Mouse (Mus musculus) gastrocnemius, postnatal 14 days (tissue): ENCODE measurements around the gene Celsr1. TPM values are rescaled to one million over a fixed set of nuclear protein-coding genes. Genes with fewer than 3 reads are reported as not detected.
"Not testable (repeated sequence)": the region's sequence is repeated elsewhere in the genome, so short reads cannot be mapped to it uniquely, and the experiment has no call there.

Experiments used
- DNase-seq: peaks from one replicate; pipeline ENCODE4 v3.0.0; 2021; ENCODE audit warnings: mixed read lengths
- intact Hi-C: fragments of 180-260 bp; cut with DNase I; formaldehyde crosslinking; loops from one replicate; pipeline ENCODE4 v1.15.1; 2025; ENCODE audit warnings: low total_unique reads
- total RNA-seq, 2 experiments: library from RNA; stranded (reverse); gene quantifications; 2 replicates each; pipeline ENCODE4 v1.2.3; 2021

Gene Celsr1
- total RNA-seq, 2 experiments from 2014 or later = 0.31 to 0.94 TPM

DNA sequence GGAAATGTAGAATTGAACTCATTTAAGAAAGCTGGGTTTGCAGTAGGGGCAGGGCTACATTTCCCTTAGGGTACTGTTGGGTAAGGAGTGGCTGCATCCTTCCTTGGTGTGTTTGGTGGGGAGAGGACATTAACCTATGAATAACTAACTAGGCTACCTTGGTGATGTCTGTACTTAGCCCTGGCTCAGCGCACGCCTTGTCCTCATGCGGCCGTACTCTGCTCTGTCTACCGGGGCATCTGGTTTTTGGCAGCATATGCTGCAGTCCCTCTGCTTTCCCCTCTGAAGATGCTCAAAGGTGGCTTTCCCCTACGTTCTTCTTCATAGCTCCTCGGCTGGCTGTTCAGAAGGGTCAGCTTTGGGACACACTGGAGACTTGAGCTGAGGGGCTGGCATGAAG is 156.2 kb downstream of the Celsr1 start:
- intact Hi-C loops = no loop called here
- DNase-seq = no peak

DNA sequence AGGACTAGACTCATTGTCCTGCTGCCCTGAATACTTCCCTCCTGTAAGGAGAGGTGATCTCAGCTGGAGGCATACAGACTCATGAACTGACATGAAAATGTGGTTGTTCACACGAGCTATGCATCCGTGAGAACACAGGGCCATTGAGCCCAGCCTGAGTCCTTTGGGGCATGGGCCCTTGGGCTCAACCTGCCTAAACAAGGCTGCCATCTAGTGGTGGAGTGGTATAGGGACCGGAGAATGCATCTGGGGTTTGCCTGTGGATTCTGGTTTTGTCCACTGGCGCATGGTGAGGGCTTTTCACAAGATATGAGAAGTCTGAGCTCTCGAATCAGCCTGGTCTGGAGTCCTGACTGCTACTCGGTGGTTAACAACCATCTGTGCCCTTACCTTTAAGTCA is 165.9 kb downstream of the Celsr1 start:
- peak; percentile 61 for DNase-seq
- intact Hi-C loops = loop anchor here (2.0 to 10.0 kb wide), 2 partner anchors 151 to 273 kb away; no protein-coding TSS in a partner anchor

DNA sequence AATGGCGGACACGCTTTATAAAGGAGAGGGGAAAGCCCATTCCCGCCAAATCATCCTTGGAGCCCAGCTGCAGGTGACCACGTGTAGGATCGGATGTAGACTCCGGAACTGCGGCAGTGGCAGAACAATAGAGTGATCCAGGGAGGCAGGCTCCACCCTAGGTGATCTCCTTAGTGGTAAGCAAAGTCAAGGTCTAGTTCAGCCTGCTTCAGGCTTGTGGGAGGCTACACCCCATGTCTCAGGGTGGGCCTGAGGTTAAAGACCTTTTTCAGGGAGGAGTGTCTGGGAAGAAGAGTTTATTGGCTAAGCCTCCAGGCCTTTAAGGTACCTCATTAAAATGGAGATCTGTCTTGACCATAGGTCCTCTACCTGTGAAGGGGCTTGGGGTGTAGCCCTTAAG is 167.7 kb downstream of the Celsr1 start:
- intact Hi-C loops = loop anchor here (2.0 to 10.0 kb wide), 2 partner anchors 149 to 271 kb away; no protein-coding TSS in a partner anchor
- DNase-seq = not testable (repeated sequence)

DNA sequence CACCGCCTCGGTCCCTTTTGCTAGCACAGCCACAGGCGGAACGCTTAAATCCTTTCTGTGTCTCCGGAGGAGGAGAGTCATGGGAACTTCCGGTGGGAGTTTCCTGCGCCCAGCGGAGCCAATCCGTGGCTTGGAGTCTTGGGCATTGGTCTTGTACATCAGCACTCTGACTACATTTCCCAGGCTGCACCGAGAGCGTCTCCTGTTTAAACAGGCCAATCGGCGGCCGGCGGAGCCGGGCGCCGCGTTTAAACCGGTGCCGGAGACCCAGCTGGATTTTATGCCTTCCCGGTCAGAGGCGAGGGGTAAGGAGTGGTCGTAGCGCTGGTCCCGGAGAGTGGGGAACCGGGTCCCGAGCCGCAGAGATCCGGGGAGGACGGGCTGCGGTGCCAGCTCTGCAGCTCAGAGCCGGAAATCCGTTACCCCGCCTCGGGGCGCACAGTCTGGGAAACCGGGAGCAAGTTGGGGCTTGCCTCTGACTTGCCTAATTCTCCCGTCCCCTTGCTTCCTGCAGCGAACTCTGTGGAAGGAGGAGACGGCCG is 174.0 kb downstream of the Celsr1 start, which contains the start of gene Gtse1:
TSS of gene Gtse1 (plus strand) at position 256 of the 542 bp plus-strand sequence.
- intact Hi-C loops = loop anchor here (10.0 kb wide), 1 partner anchor 265 kb away; no protein-coding TSS in a partner anchor
- peak; percentile 94 for DNase-seq

DNA sequence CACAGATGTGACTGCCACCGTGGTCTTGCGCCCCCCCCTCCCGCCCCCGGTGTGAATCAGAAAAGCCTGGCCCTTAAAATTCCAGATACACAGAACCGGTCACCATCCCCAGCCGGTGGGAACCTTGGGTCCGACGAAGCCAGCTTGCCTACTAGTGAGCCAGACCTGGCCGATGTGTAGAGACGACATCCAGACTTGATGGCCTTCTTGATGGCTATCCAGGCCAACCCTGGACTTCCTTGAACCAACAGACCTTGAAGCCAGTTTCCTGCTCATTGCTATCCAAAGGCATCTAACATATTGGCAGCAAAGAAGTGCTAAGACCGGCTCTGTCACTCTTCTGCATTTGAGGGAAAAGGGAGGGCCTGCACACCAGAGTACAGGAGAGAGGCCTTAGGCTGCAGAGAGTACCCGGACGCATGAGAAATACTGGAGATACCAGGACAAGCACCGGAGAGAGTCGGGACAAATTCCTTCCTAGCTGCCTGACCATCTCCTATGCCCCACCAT is 174.5 kb downstream of the Celsr1 start:
- DNase-seq = no peak
- intact Hi-C loops = no loop called here

DNA sequence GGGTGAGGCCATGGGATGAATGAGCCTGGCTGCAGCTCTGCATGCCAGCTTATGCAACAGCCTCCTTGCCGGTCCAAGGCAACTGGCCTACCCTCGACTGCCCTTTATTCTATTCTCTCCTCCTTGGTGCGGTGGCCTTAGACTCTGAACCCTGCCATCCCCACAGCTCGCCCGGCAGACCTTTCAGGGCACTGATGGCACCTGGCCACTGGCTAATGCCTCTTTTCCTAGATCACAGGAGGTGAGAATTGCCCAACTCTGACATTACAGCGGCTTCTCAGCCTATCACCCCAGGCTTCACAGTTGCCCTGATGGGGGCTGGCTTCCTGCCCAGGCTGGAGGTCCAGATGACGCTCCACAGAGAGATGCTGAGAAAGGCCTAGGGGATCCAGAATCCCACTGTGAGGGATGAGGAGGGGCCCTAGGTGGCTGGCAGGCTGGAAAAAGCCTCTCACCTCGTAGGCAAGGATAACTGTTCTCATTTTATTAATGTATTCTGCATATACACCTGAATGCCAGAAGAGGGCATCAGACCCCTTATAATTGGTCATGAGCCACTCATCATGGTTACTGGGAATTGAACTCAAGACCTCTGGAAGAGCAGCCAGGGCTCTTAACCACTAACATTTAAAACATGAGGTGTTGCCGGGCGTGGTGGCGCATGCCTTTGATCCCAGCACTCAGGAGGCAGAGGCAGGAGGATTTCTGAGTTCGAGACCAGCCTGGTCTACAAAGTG is 181.8 kb downstream of the Celsr1 start:
- no peak for DNase-seq
- intact Hi-C loops = no loop called here

Other genes starting within 250 kb of the Celsr1 start
- 10 to 100 TPM; 30.6 to 32.4 TPM for gene Cdpf1, start 222.1 kb downstream of the Celsr1 start, total RNA-seq
- under 1 TPM; 0.23 to 0.31 TPM for gene Pkdrej, start 212.0 kb downstream of the Celsr1 start, total RNA-seq
- 1 to 10 TPM; 4.4 to 5.1 TPM for gene Ttc38, start 201.5 kb downstream of the Celsr1 start, total RNA-seq
- gene Gtse1, start 174.0 kb downstream of the Celsr1 start, total RNA-seq = 1 to 10 TPM; 1.0 to 1.4 TPM
- 10 to 100 TPM; 13.7 to 21.3 TPM for gene Trmu, start 154.5 kb downstream of the Celsr1 start, total RNA-seq
- gene Gramd4, start 23.9 kb upstream of the Celsr1 start, total RNA-seq = 1 to 10 TPM; 7.2 to 8.2 TPM
- 1 to 10 TPM; 6.5 to 7.4 TPM for gene Cerk, start 152.4 kb upstream of the Celsr1 start, total RNA-seq
- 10 to 100 TPM; 10.4 to 11.9 TPM for gene Tbc1d22a, start 180.7 kb upstream of the Celsr1 start, total RNA-seq